ENCODE assay signal across 20 mouse cellular contexts in genomic region chr2:103838483-103838882, GRCm38 (mm10). TPM values are rescaled to one million over a fixed set of nuclear protein-coding genes. Genes with fewer than 3 reads are reported as not detected.
DNase-seq lines count a peak whose midpoint lies in the region; ATAC-seq and TF ChIP-seq lines count a peak whose summit lies in the region.
"Had no signal": no experiment of that assay in that cellular context is flagged by ENCODE, and none has a peak within 500 bp of the region (broad histone marks: within the 10 kb centered on the region; RNA-seq: fewer than 3 reads in every experiment).

No protein-coding gene starts in this region.

- no peak overlapping the region for H3K9ac ChIP-seq in CH12.LX (ENCODE audit: insufficient read depth, low read depth)
- no peak overlapping the region for H3K9ac ChIP-seq in midbrain, embryonic 14.5 days (replicated peaks; ENCODE audit: low read length)
- H3K9ac ChIP-seq: embryonic facial prominence, embryonic 12.5 days; forebrain, embryonic 13.5 days; kidney, embryonic 15.5 days; limb, embryonic 13.5 days; lung, embryonic 14.5 days had no signal

- H3K4me3 ChIP-seq in layer of hippocampus, adult 2 months = no peak overlapping the region
- H3K4me3 ChIP-seq in CH12.LX (replicated peaks in 1 of 3; ENCODE audit: low read depth in 2 of 3, low read length in 2 of 3, poor library complexity in 1 of 3) = no peak overlapping the region
- no peak overlapping the region for H3K4me3 ChIP-seq in midbrain, embryonic 14.5 days (replicated peaks; ENCODE audit: low read depth, low read length)
- H3K4me3 ChIP-seq: embryonic facial prominence, embryonic 12.5 days; erythroblast, embryonic 14.5 days; forebrain, embryonic 13.5 days; kidney, embryonic 15.5 days; limb, embryonic 13.5 days had no signal

- in situ Hi-C loops in CH12.LX (cut with MboI; ENCODE audit: low pct_ligation_motif_present, low pct_unique_long_range_greater_than_20kb, low sequenced_read_pairs) = loop anchor here (25.0 kb wide), 1 partner anchor 276 kb away; the partner anchor contains the start of gene Abtb2

- H3K4me1 ChIP-seq in CH12.LX (ENCODE audit: control insufficient read depth in 1 of 2, insufficient read depth in 2 of 2) = peaks cover 0 to 18% of the 10 kb centered on the region in 2 experiments; a peak in 2 of 4 replicates
- no peaks in the 10 kb centered on the region for H3K4me1 ChIP-seq in midbrain, embryonic 14.5 days (ENCODE audit: control insufficient read depth, insufficient read depth, low read length)
- H3K4me1 ChIP-seq: embryonic facial prominence, embryonic 12.5 days had no signal

- no peaks in the 10 kb centered on the region for H3K79me2 ChIP-seq in CH12.LX (replicated peaks; ENCODE audit: control insufficient read depth, extremely low read depth, insufficient read depth, poor library complexity, severe bottlenecking)

- no peak overlapping the region for H3K4me2 ChIP-seq in CH12.LX (ENCODE audit: insufficient read depth, low read depth, poor library complexity, severe bottlenecking)
- H3K4me2 ChIP-seq in midbrain, embryonic 14.5 days (ENCODE audit: low read length) = no peak overlapping the region
- H3K4me2 ChIP-seq: embryonic facial prominence, embryonic 12.5 days; forebrain, embryonic 13.5 days; kidney, embryonic 15.5 days; limb, embryonic 13.5 days; lung, embryonic 14.5 days had no signal

- no peak for DNase-seq in layer of hippocampus, adult 2 months (ENCODE audit: low spot score in 2 of 2)
- DNase-seq in layer of hippocampus, adult 11-12 months (ENCODE audit: low spot score) = no peak
- peak; percentile 75 for DNase-seq in 416B (ENCODE audit: low read depth)
- DNase-seq in CH12.LX (ENCODE audit: extremely low read depth) = peak; percentile 7
- DNase-seq in ZHBTc4 (ENCODE audit: low read depth, low spot score) = peak; percentile 50
- no peak for DNase-seq in embryo, embryonic 10.5 days (ENCODE audit: low spot score)
- no peak for DNase-seq in midbrain, embryonic 14.5 days
- DNase-seq: adrenal gland, adult 8-10 months; cerebellum, adult 9-10 months; gastrocnemius, postnatal 14 days; layer of hippocampus, postnatal 36 days; lung, embryonic 14.5 days; lung, postnatal 36 days; thymus, postnatal 14 days had no signal

- no peaks in the 10 kb centered on the region for H3K9me3 ChIP-seq in CH12.LX (replicated peaks; ENCODE audit: low read length)
- no peaks in the 10 kb centered on the region for H3K9me3 ChIP-seq in midbrain, embryonic 14.5 days (ENCODE audit: control insufficient read depth, low read length)
- H3K9me3 ChIP-seq: embryonic facial prominence, embryonic 12.5 days; forebrain, embryonic 13.5 days; kidney, embryonic 15.5 days; limb, embryonic 13.5 days had no signal

- H3K27ac ChIP-seq in layer of hippocampus, adult 2 months = no peak overlapping the region
- no peak overlapping the region for H3K27ac ChIP-seq in CH12.LX (ENCODE audit: insufficient read depth, low read depth)
- H3K27ac ChIP-seq in midbrain, embryonic 14.5 days (replicated peaks; ENCODE audit: low read depth, low read length) = no peak overlapping the region
- H3K27ac ChIP-seq: embryonic facial prominence, embryonic 12.5 days; forebrain, embryonic 13.5 days; kidney, embryonic 15.5 days; limb, embryonic 13.5 days had no signal

- TF ChIP-seq CTCF in layer of hippocampus, adult 2 months (conservative IDR thresholded peaks at IDR 0.05) = peak; percentile 52
- TF ChIP-seq CTCF in CH12.LX (conservative IDR thresholded peaks at IDR 0.05 in 1 of 2, IDR thresholded peaks at IDR 0.05 in 1 of 2; ENCODE audit: low read depth in 2 of 2, low read length in 2 of 2) = peak in 1 of 2 experiments; percentile 15; a peak in 1 of 4 replicates

- TF ChIP-seq RAD21 in CH12.LX (IDR thresholded peaks at IDR 0.05; ENCODE audit: low read depth, low read length) = no peak; the same call in 1 of the 2 replicates

- H3K36me3 ChIP-seq in CH12.LX (replicated peaks in 1 of 2; ENCODE audit: control insufficient read depth in 1 of 2, insufficient read depth in 1 of 2, low read length in 1 of 2) = no peaks in the 10 kb centered on the region
- H3K36me3 ChIP-seq in midbrain, embryonic 14.5 days (ENCODE audit: control insufficient read depth, insufficient read depth, low read length) = no peaks in the 10 kb centered on the region
- H3K36me3 ChIP-seq: embryonic facial prominence, embryonic 12.5 days; kidney, embryonic 15.5 days; limb, embryonic 13.5 days had no signal

- no peak for TF ChIP-seq EP300 in CH12.LX (IDR thresholded peaks at IDR 0.05; ENCODE audit: low read length)

- no peak for ATAC-seq in midbrain, embryonic 14.5 days (ENCODE audit: low FRiP score, low TSS enrichment)
- ATAC-seq: forebrain, embryonic 13.5 days; midbrain, embryonic 16.5 days had no signal

- 76% methylated on average over 3 of the region's 3 CpGs for WGBS in midbrain, embryonic 14.5 days

- TF ChIP-seq POLR2A in CH12.LX (IDR thresholded peaks at IDR 0.05; ENCODE audit: low read depth, low read length) = no peak

- dilution Hi-C loops in CH12.LX (cut with MboI; ENCODE audit: extremely low pct_ligation_motif_present, extremely low pct_unique_long_range_greater_than_20kb, low sequenced_read_pairs) = no loop called here

- no peaks in the 10 kb centered on the region for H3K27me3 ChIP-seq in CH12.LX (replicated peaks)
- no peaks in the 10 kb centered on the region for H3K27me3 ChIP-seq in midbrain, embryonic 14.5 days (ENCODE audit: control insufficient read depth, insufficient read depth, low read length)
- H3K27me3 ChIP-seq: embryonic facial prominence, embryonic 12.5 days; forebrain, embryonic 13.5 days; kidney, embryonic 15.5 days; limb, embryonic 13.5 days had no signal

TF ChIP-seq in CH12.LX, 34 proteins besides CTCF, POLR2A, EP300 and RAD21:
- TF ChIP-seq MXI1 (IDR thresholded peaks at IDR 0.05; ENCODE audit: low read depth, low read length) (no peak), POLR2AphosphoS2 (IDR thresholded peaks at IDR 0.05; ENCODE audit: low read depth, low read length) (no peak), ZNF384 (IDR thresholded peaks at IDR 0.05; ENCODE audit: low read depth, low read length) (peak; percentile 28; the same call in 1 of the 2 replicates), SIN3A (IDR thresholded peaks at IDR 0.05; ENCODE audit: low read length) (no peak), CHD1 (IDR thresholded peaks at IDR 0.05; ENCODE audit: low read depth, low read length) (no peak)

RNA-seq across cellular contexts. Expression of gene Caprin1, which starts 41.0 kb away (rescaled TPM):
- total RNA-seq in layer of hippocampus, adult 2 months (2021) = 100 to 1,000 TPM; 317 to 343 TPM
- total RNA-seq in CH12.LX (2012; rRNA removed) (217 and 260 TPM in 2 replicates), CH12.LX (2014; rRNA removed) (410 and 422 TPM in 2 replicates)
- 514 and 537 TPM in 2 replicates for polyA plus RNA-seq in CH12.LX (2012; ENCODE audit: insufficient read length, low read depth)
- polyA plus RNA-seq in midbrain, embryonic 14.5 days (2014; fragmentation: Nextera tagmentation; extraction: Ambion mirVana) = 309 and 484 TPM in 2 replicates

Comparison
In these comparisons a context has a peak if more than half of its experiments do, and no peak if none do; other contexts are left out.
1. DNase-seq: peak in 416B (single experiment), CH12.LX (single experiment) and ZHBTc4 (single experiment); none in layer of hippocampus, adult 2 months (0 of 2), layer of hippocampus, adult 11-12 months (single experiment), embryo, embryonic 10.5 days (single experiment) and midbrain, embryonic 14.5 days (single experiment).